In genomic region chr15:102519211-102520141, GRCm38 (mm10) we compare ENCODE assay signal across 8 mouse cellular contexts. TPM values are rescaled to one million over a fixed set of nuclear protein-coding genes. Genes with fewer than 3 reads are reported as not detected.
A peak's percentile ranks its signal among the peaks of the same experiment; 100 is the strongest.
DNase-seq lines count a peak whose midpoint lies in the region; ATAC-seq and TF ChIP-seq lines count a peak whose summit lies in the region.

No protein-coding gene starts in this region.

- TF ChIP-seq POLR2A in MEL (IDR thresholded peaks at IDR 0.05; ENCODE audit: control insufficient read depth in 1 of 2, insufficient read depth in 1 of 2, low read depth in 1 of 2, low read length in 2 of 2, poor library complexity in 1 of 2) = peak in 1 of 2 experiments; percentile 62; a peak in 2 of 4 replicates

- H3K27me3 ChIP-seq in heart, embryonic 14.5 days (ENCODE audit: control insufficient read depth, insufficient read depth, low read length) = no peaks in the 10 kb centered on the region
- H3K27me3 ChIP-seq in MEL (ENCODE audit: control insufficient read depth in 1 of 2, insufficient read depth in 2 of 2, low read length in 2 of 2) = no peaks in the 10 kb centered on the region
- no peaks in the 10 kb centered on the region for H3K27me3 ChIP-seq in heart, postnatal 0 days (ENCODE audit: control insufficient read depth, insufficient read depth, low read length)
- H3K27me3 ChIP-seq in midbrain, embryonic 10.5 days (ENCODE audit: low read depth, poor library complexity, severe bottlenecking) = no peaks in the 10 kb centered on the region

- peaks cover 40% of the 10 kb centered on the region for H3K36me3 ChIP-seq in heart, embryonic 14.5 days (ENCODE audit: control insufficient read depth, insufficient read depth, low read length)
- peaks cover 0 to 16% of the 10 kb centered on the region in 2 experiments; a peak in 2 of 4 replicates for H3K36me3 ChIP-seq in MEL (ENCODE audit: control insufficient read depth in 1 of 2, insufficient read depth in 2 of 2, low read length in 2 of 2)
- peaks cover 26% of the 10 kb centered on the region for H3K36me3 ChIP-seq in heart, postnatal 0 days (replicated peaks; ENCODE audit: control insufficient read depth, insufficient read depth, low read length)
- H3K36me3 ChIP-seq in midbrain, embryonic 10.5 days = peaks cover 41% of the 10 kb centered on the region

- ATAC-seq in heart, embryonic 14.5 days (ENCODE audit: insufficient number of reproducible peaks, insufficient read depth, low FRiP score, low read depth) = no peak
- no peak for ATAC-seq in heart, postnatal 0 days (ENCODE audit: insufficient read depth, low read depth)

- peak overlapping the region; percentile 98 for H3K4me2 ChIP-seq in heart, embryonic 14.5 days (ENCODE audit: low read length)
- H3K4me2 ChIP-seq in heart, postnatal 0 days (ENCODE audit: low read depth, low read length) = peak overlapping the region; percentile 93

- TF ChIP-seq EP300 in MEL (IDR thresholded peaks at IDR 0.05; ENCODE audit: low read depth in 1 of 2, low read length in 2 of 2) = peak in 1 of 2 experiments; percentile 82; a peak in 3 of 4 replicates
- no peak for TF ChIP-seq EP300 in heart, postnatal 0 days (IDR thresholded peaks at IDR 0.05; ENCODE audit: low read depth)

- no peak for TF ChIP-seq CTCF in MEL (IDR thresholded peaks at IDR 0.05 in 2 of 3, conservative IDR thresholded peaks at IDR 0.05 in 1 of 3; ENCODE audit: control insufficient read depth in 1 of 3, insufficient read depth in 1 of 3, low read depth in 2 of 3, low read length in 3 of 3, poor library complexity in 1 of 3, severe bottlenecking in 1 of 3)
- TF ChIP-seq CTCF in heart, postnatal 0 days (IDR thresholded peaks at IDR 0.05; ENCODE audit: low read depth) = no peak

- H3K9ac ChIP-seq in heart, embryonic 14.5 days (ENCODE audit: low read length) = peak overlapping the region; percentile 83
- H3K9ac ChIP-seq in MEL (ENCODE audit: control insufficient read depth, low read depth, low read length, poor library complexity, severe bottlenecking) = peak overlapping the region; percentile 86
- H3K9ac ChIP-seq in heart, postnatal 0 days (replicated peaks; ENCODE audit: low read depth, low read length) = peak overlapping the region; percentile 79

- peak overlapping the region; percentile 98 to 100 for H3K27ac ChIP-seq in heart, embryonic 14.5 days (replicated peaks in 1 of 2; ENCODE audit: control insufficient read depth in 1 of 2, insufficient read depth in 1 of 2, low read depth in 2 of 2, low read length in 2 of 2)
- H3K27ac ChIP-seq in MEL (ENCODE audit: control insufficient read depth, low read depth, low read length) = peak overlapping the region; percentile 95
- H3K27ac ChIP-seq in heart, postnatal 0 days (ENCODE audit: low read depth) = peak overlapping the region; percentile 99
- H3K27ac ChIP-seq in midbrain, embryonic 10.5 days (replicated peaks) = peak overlapping the region; percentile 98

- peaks cover 12 to 30% of the 10 kb centered on the region in 2 experiments for H3K4me1 ChIP-seq in heart, embryonic 14.5 days (ENCODE audit: control insufficient read depth in 2 of 2, insufficient read depth in 2 of 2, low read length in 2 of 2)
- H3K4me1 ChIP-seq in MEL (ENCODE audit: control insufficient read depth in 1 of 2, insufficient read depth in 2 of 2, low read length in 2 of 2) = peaks cover 5 to 20% of the 10 kb centered on the region in 2 experiments; a peak in 3 of 4 replicates
- H3K4me1 ChIP-seq in heart, postnatal 0 days (ENCODE audit: control insufficient read depth, insufficient read depth) = peaks cover 23% of the 10 kb centered on the region
- peaks cover 51% of the 10 kb centered on the region for H3K4me1 ChIP-seq in midbrain, embryonic 10.5 days

- H3K79me2 ChIP-seq in MEL (ENCODE audit: control insufficient read depth, insufficient read depth, low read length, poor library complexity) = peaks cover 17% of the 10 kb centered on the region

- WGBS in heart, embryonic 14.5 days = 54% methylated on average over 16 of the region's 17 CpGs
- WGBS in heart, postnatal 0 days = 50% methylated on average over 16 of the region's 17 CpGs
- 74% methylated on average over 17 of the region's 17 CpGs for WGBS in midbrain, embryonic 10.5 days

- H3K9me3 ChIP-seq in heart, embryonic 14.5 days (ENCODE audit: control insufficient read depth, low read length) = no peaks in the 10 kb centered on the region
- H3K9me3 ChIP-seq in MEL (replicated peaks; ENCODE audit: insufficient read depth, low read length) = no peaks in the 10 kb centered on the region
- H3K9me3 ChIP-seq in heart, postnatal 0 days (replicated peaks; ENCODE audit: control insufficient read depth, low read length) = no peaks in the 10 kb centered on the region
- no peaks in the 10 kb centered on the region for H3K9me3 ChIP-seq in midbrain, embryonic 10.5 days (replicated peaks)

- no peak for DNase-seq in heart, postnatal 4 days
- peak; percentile 83 for DNase-seq in MEL (ENCODE audit: low read depth, low spot score)
- no peak for DNase-seq in heart, postnatal 0 days (ENCODE audit: low spot score)
- DNase-seq in midbrain, embryonic 10.5 days (ENCODE audit: low spot score) = no peak
- DNase-seq in spleen, postnatal 10 days (ENCODE audit: low spot score in 2 of 2) = no peak
- no peak for DNase-seq in retina, postnatal 1 day
- no peak for DNase-seq in kidney, postnatal 25 days

- peak overlapping the region; percentile 57 to 88 for H3K4me3 ChIP-seq in heart, embryonic 14.5 days (ENCODE audit: control insufficient read depth in 1 of 2, insufficient read depth in 1 of 2, low read depth in 1 of 2, low read length in 2 of 2)
- peak overlapping the region; percentile 67 to 80 for H3K4me3 ChIP-seq in MEL (ENCODE audit: control insufficient read depth in 1 of 2, insufficient read depth in 1 of 2, low read depth in 2 of 2, low read length in 2 of 2)
- peak overlapping the region; percentile 61 for H3K4me3 ChIP-seq in heart, postnatal 0 days (ENCODE audit: low read depth, low read length)
- H3K4me3 ChIP-seq in midbrain, embryonic 10.5 days = peak overlapping the region; percentile 81

- TF ChIP-seq RAD21 in MEL (IDR thresholded peaks at IDR 0.05; ENCODE audit: low read depth, low read length) = no peak

TF ChIP-seq in MEL, 35 proteins besides CTCF, POLR2A, EP300 and RAD21 (continues in another document):
- TF ChIP-seq CHD2 (IDR thresholded peaks at IDR 0.05; ENCODE audit: low read length) (no peak), GATA1 (IDR thresholded peaks at IDR 0.05; ENCODE audit: low read depth, low read length) (peak; percentile 87)

RNA-seq across cellular contexts. Expression of gene Tarbp2, which starts 1.5 kb away (rescaled TPM):
- 81.7 and 83.8 TPM in 2 replicates for polyA plus RNA-seq in heart, embryonic 14.5 days (2014; fragmentation: Nextera tagmentation; extraction: Ambion mirVana)
- 10 to 100 TPM; 58.6 to 58.9 TPM for total RNA-seq in heart, postnatal 4 days (2021)
- 135 and 155 TPM in 2 replicates for total RNA-seq in MEL (2012; rRNA removed)
- polyA plus RNA-seq in MEL (2012; ENCODE audit: insufficient read depth in 1 of 2, insufficient read length in 2 of 2, low read depth in 1 of 2, low replicate concordance in 2 of 2, missing spikeins in 1 of 2) = 100 to 1,000 TPM in 1 of 2 experiments, not detected in 1; 182 TPM
- 73.7 and 74.9 TPM in 2 replicates for total RNA-seq in heart, postnatal 0 days (2014; rRNA removed; ENCODE audit: low replicate concordance)
- polyA plus RNA-seq in heart, postnatal 0 days (2015; fragmentation: Nextera tagmentation; extraction: Ambion mirVana) = 65.4 and 68.5 TPM in 2 replicates
- polyA plus RNA-seq in midbrain, embryonic 10.5 days (2016; fragmentation: Nextera tagmentation; extraction: Ambion mirVana) = 133 and 143 TPM in 2 replicates

RNA-seq across cellular contexts. Expression of gene Map3k12, which starts 2.6 kb away (rescaled TPM):
- polyA plus RNA-seq in heart, embryonic 14.5 days (2014; fragmentation: Nextera tagmentation; extraction: Ambion mirVana) = 10.4 and 10.7 TPM in 2 replicates
- total RNA-seq in heart, postnatal 4 days (2021) = 1 to 10 TPM; 5.4 to 6.1 TPM
- 1.7 and 2.0 TPM in 2 replicates for total RNA-seq in MEL (2012; rRNA removed)
- 1 to 10 TPM in 1 of 2 experiments, not detected in 1; 2.8 TPM for polyA plus RNA-seq in MEL (2012; ENCODE audit: insufficient read depth in 1 of 2, insufficient read length in 2 of 2, low read depth in 1 of 2, low replicate concordance in 2 of 2, missing spikeins in 1 of 2)
- 4.7 and 6.1 TPM in 2 replicates for total RNA-seq in heart, postnatal 0 days (2014; rRNA removed; ENCODE audit: low replicate concordance)
- 4.1 and 4.6 TPM in 2 replicates for polyA plus RNA-seq in heart, postnatal 0 days (2015; fragmentation: Nextera tagmentation; extraction: Ambion mirVana)
- polyA plus RNA-seq in midbrain, embryonic 10.5 days (2016; fragmentation: Nextera tagmentation; extraction: Ambion mirVana) = 23.4 and 31.8 TPM in 2 replicates

RNA-seq across cellular contexts. Expression of gene Npff, which starts 5.3 kb away (rescaled TPM):
- 1.4 and 2.1 TPM in 2 replicates for polyA plus RNA-seq in heart, embryonic 14.5 days (2014; fragmentation: Nextera tagmentation; extraction: Ambion mirVana)
- total RNA-seq in heart, postnatal 4 days (2021) = 1 to 10 TPM; 2.6 to 3.0 TPM
- total RNA-seq in MEL (2012; rRNA removed) = 0.85 and 1.8 TPM in 2 replicates
- 1 to 10 TPM in 1 of 2 experiments, not detected in 1; 5.5 TPM for polyA plus RNA-seq in MEL (2012; ENCODE audit: insufficient read depth in 1 of 2, insufficient read length in 2 of 2, low read depth in 1 of 2, low replicate concordance in 2 of 2, missing spikeins in 1 of 2)
- 0.84 TPM in 1 of 2 replicates, not detected in the other for total RNA-seq in heart, postnatal 0 days (2014; rRNA removed; ENCODE audit: low replicate concordance)
- polyA plus RNA-seq in heart, postnatal 0 days (2015; fragmentation: Nextera tagmentation; extraction: Ambion mirVana) = 0.89 and 1.1 TPM in 2 replicates
- polyA plus RNA-seq in midbrain, embryonic 10.5 days (2016; fragmentation: Nextera tagmentation; extraction: Ambion mirVana) = 2.0 and 2.9 TPM in 2 replicates

RNA-seq across cellular contexts. Expression of gene Gm10337, which starts 16.0 kb away (rescaled TPM):
- polyA plus RNA-seq in heart, embryonic 14.5 days (2014; fragmentation: Nextera tagmentation; extraction: Ambion mirVana) = 4.2 TPM in 1 of 2 replicates, not detected in the other
- 1 to 10 TPM in 1 of 2 experiments, not detected in 1; 7.3 TPM for total RNA-seq in heart, postnatal 4 days (2021)
- total RNA-seq in MEL (2012; rRNA removed) = not detected in 2 replicates
- polyA plus RNA-seq in MEL (2012; ENCODE audit: insufficient read depth in 1 of 2, insufficient read length in 2 of 2, low read depth in 1 of 2, low replicate concordance in 2 of 2, missing spikeins in 1 of 2) = not detected
- not detected in 2 replicates for total RNA-seq in heart, postnatal 0 days (2014; rRNA removed; ENCODE audit: low replicate concordance)
- polyA plus RNA-seq in heart, postnatal 0 days (2015; fragmentation: Nextera tagmentation; extraction: Ambion mirVana) = not detected in 2 replicates
- polyA plus RNA-seq in midbrain, embryonic 10.5 days (2016; fragmentation: Nextera tagmentation; extraction: Ambion mirVana) = 3.5 TPM in 1 of 2 replicates, not detected in the other

RNA-seq across cellular contexts. Expression of gene Pcbp2, which starts 49.1 kb away (rescaled TPM):
- 184 and 194 TPM in 2 replicates for polyA plus RNA-seq in heart, embryonic 14.5 days (2014; fragmentation: Nextera tagmentation; extraction: Ambion mirVana)
- 100 to 1,000 TPM; 703 to 721 TPM for total RNA-seq in heart, postnatal 4 days (2021)
- total RNA-seq in MEL (2012; rRNA removed) = 359 and 427 TPM in 2 replicates
- polyA plus RNA-seq in MEL (2012; ENCODE audit: insufficient read depth in 1 of 2, insufficient read length in 2 of 2, low read depth in 1 of 2, low replicate concordance in 2 of 2, missing spikeins in 1 of 2) = 1,000 to 10,000 TPM in 1 of 2 experiments, 100 to 1,000 TPM in 1; 977 to 2,091 TPM
- total RNA-seq in heart, postnatal 0 days (2014; rRNA removed; ENCODE audit: low replicate concordance) = 180 and 221 TPM in 2 replicates
- polyA plus RNA-seq in heart, postnatal 0 days (2015; fragmentation: Nextera tagmentation; extraction: Ambion mirVana) = 118 and 121 TPM in 2 replicates
- 194 and 201 TPM in 2 replicates for polyA plus RNA-seq in midbrain, embryonic 10.5 days (2016; fragmentation: Nextera tagmentation; extraction: Ambion mirVana)
